Mouse (Mus musculus): ENCODE measurements at regions not wholly inside any gene's neighbourhood (a gene's known extent, or its start where the extent isn't known, plus 50 kb on each side); places are given as distances from the start of the nearest gene placed in this dataset.

DNA sequence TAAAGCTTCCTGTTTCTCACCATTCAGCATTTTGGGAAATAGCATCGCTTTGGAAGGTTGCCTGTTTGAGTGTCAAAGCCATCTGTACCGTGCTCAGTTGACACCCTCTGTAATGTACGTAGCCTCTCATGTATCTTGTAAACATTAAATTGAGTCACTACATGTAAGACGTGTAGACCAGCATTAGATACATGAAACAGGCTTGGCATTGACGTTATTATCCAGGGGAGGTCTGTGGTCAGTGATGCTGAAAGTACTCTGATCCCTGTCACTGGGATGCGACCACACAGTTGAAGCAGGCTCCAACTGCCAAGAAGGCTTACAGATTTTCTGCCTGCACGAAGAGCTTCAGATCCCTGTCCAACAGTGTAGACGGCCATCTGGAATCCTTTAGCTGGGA is 872.3 kb upstream of the Lrrc6 start:
- no peak for DNase-seq

DNA sequence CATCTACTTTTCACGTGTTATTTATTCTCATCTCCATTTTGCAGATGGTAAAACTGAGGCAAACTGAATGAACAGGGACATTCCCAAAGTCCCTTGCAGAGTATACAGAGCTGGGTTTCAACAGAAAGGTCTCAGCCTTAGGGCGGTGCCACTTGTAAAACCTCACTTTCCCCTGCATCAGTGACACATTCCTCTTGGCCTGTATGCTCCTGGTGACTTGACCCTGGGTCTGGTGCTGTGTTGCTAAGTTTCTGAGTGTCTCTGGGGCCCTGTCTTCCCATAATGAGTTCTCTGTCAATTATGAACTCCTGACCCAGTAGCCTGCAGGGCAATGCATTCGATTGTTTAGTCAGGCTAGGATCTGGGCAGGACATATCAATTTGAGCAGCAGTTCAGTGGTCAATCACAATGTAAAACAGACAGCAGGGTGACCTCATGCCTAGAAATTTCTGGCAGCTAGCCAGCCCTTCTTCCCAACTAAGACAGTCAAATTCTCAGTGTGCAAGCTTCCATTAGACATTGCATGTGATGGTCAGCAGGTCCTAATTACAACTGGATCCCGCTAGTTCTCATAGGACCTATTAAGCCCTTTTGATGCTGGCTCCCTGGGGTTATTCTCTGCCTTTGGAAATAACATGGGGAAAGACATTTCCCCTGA is 863.5 kb upstream of the Lrrc6 start:
- DNase-seq: no peak

DNA sequence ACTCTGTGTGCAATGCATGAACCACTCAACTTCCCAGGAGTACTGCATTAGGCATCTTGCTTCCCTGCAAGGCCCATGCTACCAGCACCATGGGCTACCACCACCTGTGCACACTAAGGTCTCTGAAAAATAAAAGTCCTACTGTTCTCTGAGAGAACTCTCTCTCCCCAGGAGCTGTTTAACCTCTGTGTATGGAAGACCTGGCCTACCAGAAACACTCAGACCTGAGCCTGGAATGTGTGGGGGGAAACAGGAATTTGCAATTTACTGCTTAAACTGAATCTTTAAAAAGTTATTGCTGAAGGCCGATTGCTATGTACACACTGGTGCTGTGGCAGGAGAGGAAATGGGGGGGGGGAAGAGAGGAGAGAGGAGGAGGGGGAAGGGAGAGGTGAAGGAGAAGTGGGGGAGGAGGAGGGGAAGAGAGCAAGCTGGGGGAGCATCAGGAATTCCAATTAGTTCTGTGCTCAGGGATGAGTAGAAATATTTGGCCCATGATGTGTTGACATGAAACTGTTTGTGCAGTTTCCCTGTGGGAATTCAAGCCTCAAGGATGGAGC is 860.4 kb upstream of the Lrrc6 start:
- DNase-seq: no peak

DNA sequence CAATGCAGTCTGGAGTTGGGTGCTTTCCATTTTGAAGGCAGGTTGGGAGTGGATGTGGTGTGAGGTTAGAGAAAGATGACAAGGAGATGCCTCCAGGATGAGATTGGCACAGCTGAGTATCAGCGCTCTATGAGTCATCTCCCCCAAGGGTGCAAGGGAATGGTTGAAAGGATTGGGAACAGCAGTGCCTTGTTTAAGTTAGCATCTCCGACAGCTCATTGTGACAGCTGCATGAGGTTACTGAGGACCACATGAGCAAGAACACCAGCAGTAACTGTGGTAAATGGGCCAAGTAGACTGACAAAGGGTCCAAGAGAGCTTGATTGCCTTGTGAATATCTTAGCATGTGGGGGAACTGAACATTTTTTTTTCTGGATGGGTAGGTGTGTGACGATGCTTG is 857.2 kb upstream of the Lrrc6 start:
- no peak for DNase-seq

DNA sequence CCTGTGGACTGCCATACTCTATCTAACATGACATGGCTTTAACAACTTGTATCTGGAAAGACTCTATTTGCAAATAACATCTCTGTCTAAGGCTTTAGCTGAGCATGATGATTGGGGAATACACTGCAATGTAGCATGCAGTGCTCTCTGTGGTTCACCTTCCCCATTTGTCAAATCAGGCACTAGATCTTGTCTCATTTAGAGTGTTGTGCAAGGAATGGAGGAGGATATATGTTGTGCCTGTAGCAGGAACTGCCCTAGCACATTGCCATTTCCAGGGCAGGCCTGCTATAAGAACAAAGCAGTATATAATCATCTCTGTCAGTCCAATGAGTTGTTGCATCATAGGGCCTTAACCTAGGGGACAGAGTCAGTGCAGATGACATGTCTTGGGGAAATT is 854.6 kb upstream of the Lrrc6 start:
- DNase-seq: no peak

DNA sequence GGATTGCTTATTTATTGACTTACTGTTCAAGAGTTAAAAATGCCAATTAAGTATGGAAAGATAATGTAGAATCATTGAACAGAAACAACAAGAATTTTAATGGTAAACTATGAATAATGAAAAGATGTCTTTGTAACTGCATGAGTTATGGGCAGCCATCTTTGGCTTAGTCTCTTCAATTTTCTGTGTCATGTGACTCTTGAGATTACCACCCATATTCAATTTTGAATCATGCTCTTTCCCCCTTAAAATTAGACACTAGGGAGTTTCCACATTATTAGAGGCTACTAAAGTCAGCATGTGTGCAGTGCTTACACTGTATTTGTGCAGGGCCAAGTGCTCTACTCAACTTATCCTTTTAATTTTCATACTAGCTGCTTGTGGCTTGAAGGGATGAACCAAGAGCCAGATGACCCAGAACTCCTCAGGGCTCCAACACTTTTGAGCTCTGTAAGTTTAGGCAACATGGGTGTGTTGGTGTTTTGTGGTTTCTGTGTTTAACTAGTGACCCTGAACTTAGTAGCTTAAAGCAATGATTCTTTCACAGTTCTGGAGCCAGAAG is 854.0 kb upstream of the Lrrc6 start:
- DNase-seq: no peak

DNA sequence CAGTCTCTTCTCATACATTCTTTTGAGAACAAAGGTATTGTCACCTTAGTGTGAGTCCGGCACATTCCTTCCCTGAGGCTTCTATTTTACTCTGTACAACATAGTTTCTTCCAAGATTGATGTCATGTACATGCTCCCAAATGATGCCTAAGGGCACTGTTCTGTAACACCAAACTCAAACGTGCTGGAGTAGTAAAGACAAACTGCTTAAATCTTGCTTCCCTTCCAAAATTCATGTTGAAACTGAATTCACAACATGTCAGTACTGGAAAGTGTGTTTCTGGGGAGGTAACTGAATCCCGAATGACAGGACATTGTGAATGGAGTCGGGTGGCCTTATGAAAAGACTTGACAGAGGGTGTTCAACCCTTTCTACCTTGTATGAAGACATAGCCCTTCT is 848.8 kb upstream of the Lrrc6 start:
- DNase-seq: no peak

DNA sequence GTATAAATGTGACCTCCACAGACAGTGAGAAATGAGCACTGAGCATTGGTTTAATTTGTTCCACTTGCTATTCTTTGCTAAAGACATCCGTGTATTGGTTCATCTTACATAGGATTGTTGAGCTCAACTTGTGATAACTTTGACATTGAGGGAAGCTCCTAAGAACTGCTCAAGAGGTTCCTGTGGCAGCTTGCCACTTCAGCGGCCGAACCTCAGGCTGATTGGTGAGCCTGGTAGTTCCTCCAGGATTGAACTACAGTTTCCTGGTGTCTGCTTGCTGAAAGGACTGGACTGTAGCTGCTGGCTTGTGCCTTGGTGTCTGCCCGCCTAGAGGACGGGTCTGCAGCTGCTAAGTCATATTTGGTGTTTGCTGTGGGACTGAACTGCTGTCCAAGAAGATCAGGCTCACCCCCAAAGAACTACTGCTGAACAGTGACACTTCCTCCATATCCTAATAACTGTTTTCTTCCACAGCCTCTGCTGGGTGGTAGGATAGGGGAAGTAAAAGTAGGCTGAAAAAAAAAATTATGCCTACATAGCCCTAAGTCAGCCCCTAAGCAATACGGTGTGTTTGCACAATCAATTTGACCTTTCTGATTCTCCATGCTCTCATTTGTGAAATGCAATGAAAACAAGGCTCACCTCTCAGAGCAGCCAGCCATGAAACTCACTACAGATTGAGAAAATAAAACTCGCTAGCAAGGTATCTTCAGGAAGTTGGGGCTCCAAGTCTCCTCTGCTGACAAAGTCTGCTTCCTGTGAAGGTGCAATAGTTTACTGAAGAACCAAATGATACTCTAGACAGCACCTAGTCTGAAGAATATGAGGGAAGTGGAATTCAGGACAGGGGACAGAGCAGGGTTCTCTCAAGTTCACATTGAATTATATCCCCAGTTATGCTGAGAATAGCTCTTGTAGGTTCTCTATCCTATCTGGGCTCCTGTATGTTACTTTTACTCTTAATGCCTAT is 844.8 kb upstream of the Lrrc6 start:
- DNase-seq: peak; percentile 7 to 15

DNA sequence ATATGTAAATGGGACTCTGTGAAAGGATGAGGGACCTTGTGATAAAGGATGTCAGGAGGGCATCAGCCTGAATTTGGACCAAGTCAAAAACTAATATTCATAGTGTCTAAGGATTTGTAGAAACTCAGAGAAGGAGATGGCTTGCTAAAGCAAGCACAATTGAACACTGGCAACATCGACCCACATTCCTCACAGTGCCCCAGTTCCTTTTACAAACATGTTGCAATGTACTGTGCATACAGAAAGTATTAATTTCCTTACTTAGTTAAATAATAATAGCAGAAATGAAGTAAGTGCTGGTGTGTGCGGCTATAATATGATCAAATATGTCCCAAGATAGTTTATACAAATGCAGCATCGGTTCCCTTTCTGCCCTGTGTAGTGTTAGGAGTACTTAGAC is 841.3 kb upstream of the Lrrc6 start:
- no peak for DNase-seq

DNA sequence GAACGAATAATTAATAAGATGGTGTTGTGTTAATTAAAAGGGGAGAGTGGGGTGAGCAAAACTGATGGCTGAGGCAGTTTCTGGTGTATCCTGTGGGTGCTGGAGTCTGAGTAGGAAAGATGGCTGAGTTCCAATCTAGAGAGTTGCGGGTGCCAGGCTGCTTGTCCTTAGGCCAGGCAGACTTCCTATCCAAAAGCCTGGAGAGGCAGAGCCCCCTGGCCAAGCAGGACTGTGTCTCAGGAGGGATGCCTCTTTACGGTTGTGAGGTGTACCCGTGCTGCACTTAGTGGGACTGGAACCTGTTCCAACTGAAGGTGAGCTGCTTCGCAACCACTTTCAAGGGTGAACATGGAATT is 836.3 kb upstream of the Lrrc6 start:
- DNase-seq: no peak

DNA sequence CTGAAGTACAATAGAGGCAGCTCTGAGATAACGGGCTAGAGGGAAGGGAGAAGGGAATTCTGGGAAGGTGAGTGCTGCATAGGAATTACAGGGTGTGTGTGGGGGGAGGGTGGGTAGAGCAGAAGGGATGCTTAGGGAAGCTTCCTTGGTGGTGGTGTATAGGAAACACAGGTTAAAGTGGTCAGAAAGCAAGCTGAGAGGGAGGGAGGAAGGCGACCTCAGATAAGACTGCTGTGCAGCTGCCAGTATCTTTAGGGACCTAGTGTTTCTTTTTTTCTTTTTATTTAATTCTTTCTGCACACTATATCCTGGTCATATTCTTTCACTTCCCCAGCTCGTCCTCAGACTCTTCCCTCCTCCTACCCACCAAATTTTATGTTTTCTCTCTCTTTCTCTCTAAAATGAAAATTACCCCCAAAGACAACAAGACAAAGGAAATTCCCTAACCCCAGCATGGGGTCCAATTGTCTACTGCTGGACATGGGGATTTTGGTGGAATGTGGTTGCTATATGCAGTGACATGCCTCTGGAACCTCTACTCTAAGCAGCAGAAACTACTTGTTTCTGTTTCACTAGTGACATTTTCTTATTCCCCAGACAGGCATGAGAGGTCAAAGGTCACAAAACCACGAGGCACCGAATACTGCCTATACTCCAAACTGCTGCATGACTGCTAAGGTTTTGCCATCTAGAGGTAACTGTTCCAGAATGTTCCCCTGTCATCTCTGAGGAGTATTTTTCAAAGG is 835.8 kb upstream of the Lrrc6 start:
- DNase-seq: no peak

DNA sequence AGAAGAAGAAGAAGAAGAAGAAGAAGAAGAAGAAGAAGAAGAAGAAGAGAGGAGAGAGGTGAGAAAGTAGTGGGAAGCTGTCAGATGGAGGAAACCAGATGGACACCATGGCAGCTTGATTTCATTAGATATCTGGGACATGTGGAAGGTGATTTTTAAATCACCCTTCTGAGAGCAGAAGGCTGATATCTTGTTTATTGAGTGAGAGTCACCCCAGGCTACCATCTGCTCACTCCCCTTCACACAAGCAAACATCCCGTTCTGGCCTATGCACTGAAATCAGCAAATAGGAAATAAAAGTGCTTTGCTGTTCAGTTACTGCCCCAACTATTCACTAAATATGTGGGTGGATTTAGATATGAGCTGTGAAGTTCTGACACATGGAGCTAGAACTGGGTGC is 831.8 kb upstream of the Lrrc6 start:
- DNase-seq: no peak

DNA sequence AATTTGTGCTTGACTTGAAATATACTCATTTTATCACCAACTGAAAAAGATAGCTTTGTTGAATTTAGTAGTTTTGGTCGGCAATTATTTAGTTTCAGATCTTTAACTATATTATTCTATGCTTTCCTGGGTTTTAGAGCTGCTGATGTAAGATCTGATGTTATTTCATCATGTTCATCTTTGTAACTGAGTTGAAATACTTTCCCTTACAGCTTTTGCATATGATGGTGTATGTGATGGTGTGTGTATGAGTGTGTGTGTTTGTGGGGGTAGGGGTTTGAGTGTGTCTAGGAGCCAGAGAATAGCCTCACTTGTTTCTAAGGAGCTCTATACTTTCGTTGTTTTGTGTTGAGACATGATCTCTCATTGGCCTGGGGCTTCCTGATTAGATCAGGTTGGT is 819.6 kb upstream of the Lrrc6 start:
- no peak for DNase-seq

DNA sequence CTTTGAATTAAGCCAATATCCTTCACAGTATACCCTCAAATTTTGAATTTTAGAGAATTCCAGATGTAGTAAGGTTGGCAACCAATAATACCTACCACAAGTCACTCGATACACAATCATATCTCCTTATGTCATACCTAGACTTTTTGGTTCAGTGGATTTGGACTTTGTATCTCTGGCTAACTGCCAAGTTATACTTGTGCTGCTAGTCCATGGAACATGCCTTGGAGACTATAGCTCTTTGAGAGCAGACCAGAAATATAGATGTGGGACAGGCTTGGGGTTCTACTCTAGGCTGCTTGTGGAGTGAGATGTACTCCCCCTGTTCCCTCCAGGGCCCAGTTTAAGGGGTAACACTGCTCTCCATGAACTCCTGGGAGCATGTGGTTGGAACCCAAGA is 814.5 kb upstream of the Lrrc6 start:
- DNase-seq: no peak

DNA sequence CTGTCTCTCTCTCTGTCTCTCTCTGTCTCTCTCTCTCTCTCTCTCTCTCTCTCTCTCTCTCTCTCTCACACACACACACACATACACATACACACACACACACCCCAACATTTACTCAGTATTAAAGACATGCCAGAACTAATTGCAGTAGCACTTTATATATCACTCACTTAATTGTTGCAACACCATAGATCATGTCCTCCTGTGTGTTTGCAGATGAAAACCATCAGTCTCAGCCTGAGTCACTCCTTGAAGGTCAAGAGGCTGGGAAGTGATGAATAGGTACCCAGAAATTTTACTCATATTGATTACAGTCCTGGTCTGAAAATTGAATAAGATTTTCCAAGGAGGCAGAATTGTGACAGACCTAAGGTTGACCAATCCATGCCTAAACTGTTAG is 812.9 kb upstream of the Lrrc6 start:
- DNase-seq: peak in 1 of 2 experiments; percentile 10

DNA sequence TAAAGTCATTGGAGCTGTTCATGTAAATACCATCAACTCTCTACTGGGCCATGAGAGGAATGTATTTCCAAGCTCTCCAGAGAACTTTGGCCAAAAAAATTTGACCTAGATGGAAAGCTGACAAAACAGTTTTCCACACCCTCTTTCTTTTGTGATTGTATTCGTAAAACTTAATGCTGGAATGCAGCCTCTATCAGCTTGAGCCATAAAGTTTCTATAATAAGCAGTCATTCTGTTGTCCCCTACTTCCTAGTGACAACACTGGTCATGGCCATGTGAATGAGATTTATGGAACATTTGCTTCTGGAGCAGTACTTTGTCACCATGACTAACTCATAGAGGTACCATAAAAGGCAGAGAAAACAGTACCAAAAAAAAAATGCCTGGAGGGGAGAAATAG is 805.0 kb upstream of the Lrrc6 start:
- DNase-seq: no peak

DNA sequence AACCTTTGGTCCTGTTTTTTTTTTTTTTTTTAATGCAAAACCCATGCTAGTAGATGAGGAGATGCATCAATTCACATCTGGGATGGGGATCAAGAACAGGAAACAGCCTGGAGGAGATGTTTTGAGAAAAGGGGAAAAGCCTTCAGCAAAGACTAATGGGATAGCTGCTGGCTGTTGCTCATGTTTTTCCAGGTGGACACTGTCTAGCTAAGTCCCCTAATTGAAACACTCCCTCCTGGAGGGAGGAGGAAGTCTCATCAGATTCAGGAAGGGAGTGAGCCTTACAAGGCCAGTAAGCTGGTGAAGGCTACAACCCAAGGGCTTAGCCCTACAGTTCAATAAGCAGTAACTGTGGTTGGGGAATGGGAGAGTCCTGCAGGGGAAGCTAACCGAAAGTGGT is 803.1 kb upstream of the Lrrc6 start:
- no peak for DNase-seq

DNA sequence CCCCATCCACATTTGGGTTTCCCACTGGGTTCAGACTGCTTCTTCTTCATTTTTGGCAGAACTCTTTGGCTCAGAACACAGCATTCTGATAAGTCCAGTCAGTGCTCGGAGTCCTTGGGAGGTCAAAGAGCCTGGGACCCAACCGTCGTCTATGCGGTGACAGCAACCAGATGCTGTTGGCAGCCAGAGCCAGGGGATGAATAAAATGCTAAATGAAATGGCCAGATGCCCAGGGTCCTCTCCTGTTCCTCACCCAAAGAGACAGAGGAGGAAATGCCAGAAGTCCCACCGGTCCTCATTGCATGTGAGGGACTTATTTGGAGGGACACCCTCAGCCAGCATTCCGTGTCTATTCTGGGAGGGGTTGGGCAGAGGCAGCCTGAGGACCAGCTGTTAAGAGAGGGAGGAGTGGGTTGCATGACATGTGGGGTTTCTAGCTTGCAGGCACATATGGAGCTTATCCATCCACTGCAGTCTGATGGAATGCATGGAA is 801.2 kb upstream of the Lrrc6 start:
- DNase-seq: peak; percentile 8 to 17

DNA sequence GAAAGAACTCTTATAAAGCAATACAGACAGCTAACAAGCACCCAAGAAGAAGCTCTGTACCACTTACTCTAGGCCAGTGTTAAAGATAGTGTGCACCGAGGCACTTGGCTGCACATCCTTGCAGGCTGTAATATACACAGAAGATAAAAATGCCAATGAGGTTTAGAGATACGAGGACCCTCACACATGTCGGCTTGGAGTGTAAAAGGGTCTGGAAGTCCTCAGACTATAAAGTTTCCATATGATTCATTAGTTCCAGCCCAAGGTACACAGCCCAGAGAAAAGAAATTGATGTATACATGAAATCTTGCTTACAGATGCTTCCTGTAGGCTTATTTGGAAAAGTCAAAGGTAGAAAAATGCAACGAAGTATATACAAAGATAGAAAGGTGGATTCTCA is 800.3 kb upstream of the Lrrc6 start:
- no peak for DNase-seq

DNA sequence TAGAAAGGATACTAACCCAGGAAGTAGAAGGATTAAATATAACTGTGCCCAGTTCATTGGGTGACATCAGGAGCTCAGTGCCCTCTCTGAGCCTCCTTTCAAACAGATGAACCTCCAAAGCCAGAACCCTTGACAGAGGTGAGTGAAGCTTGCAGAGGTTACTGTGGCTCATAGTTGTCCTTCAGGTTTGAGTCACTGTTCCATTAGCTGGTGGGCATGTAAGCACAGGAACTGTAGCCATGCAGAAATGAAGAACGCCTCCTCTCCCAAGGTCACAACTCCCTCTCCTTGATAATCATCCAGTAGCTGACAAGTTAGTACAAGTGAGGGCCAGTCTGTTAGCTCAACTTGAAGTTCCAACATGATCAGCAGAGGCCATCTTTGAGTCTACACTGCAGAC is 794.1 kb upstream of the Lrrc6 start:
- no peak for DNase-seq

DNA sequence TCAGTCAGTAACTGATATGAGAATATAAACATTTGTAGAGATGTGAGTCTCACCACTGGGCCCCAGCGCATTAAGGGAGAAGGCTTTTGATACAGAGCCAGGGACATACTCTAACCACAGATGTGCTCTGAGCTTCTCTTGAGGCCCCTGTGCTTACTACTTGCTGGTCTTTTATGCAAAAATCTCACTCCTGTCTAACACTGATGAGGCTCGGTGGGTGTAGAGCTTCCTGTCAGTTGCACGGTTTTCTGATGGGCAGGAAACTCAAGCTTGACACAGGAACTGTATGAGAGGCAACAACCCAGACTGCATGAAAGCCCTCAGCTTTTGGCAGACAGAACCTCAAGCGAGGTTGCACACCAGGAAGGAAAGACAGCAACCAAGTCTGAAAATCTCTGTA is 789.0 kb upstream of the Lrrc6 start:
- peak in 1 of 2 experiments; percentile 9 for DNase-seq

DNA sequence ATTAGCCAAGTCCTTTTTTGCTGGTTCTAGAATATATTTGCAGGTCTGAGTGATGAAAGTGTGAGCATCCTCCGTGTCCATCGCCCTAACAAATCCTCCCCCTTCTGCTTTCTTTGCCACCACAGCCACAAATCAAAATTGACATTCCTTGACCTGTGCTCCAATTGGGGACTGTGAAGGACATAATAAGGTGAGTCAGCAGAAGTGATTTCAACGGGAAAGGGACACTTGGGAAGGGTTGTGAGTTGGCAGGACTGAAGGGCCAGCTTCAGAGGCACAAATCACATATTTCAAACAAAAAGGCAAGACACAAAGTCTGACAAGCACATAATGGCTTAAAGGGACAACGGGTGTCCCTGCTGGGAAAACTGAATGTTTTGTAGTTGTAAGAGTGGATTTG is 784.2 kb upstream of the Lrrc6 start:
- no peak for DNase-seq

Data from lung, adult 18-20 months (tissue).